Mouse (Mus musculus): ENCODE results near the gene Klhl20. TPM values are rescaled to one million over a fixed set of nuclear protein-coding genes. Genes with fewer than 3 reads are reported as not detected.
A peak's percentile ranks its signal among the peaks of the same experiment; 100 is the strongest.

Gene Klhl20
- total RNA-seq, 4 experiments from 2014 or later = 16.1 to 21.1 (median 18.6) TPM

DNA sequence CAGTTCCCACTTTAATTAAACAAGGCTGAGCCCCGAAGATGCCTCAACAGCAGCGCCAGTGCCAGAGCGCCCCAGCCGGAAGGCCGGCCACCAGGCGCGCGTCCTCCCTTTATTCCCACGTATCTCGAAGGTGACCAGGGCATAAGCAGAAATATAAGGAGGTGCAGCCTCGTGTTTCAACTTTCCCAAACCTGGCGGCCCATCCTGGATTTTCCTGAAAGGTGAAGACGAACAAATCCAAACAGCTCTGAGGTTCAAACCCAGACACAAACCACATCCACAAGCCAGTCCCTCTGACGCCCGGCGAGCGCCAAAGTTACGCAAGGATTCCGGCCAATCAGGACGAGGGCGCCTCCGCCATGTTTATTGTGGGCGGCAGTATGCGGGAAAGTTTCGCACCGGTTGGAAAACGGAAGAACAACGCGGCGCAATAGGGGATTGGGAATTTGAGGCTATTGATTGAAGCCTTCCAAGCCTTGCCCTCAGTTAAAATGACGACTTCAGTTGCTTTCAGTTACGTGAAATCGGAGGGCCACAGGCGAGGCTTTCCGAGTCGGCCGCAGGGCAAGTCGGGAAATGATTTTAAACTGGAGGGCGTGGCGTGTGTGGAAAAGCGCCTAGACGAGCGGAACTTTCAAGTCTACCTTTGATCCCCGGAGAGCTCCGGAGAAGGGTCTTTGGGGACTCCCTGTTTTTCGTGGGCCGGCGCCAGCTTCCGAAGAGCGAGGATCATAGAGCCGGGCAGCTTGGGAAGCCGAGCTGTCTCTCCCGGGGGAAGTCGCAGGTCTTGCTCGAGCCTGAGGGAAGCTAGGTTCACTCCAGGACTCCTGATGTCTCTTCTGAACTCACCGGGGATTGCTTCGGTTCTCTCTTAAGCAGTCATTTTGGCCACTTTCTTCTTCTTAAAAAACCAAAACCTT lies 60.7 kb downstream of the Klhl20 start, which contains the start of the genes Dars2 and Cenpl:
Dars2 (minus strand) TSS at position 307 of the 920 bp plus-strand sequence.
Cenpl (plus strand) TSS at position 362 of the 920 bp plus-strand sequence.
- peak; percentile 96 for DNase-seq

DNA sequence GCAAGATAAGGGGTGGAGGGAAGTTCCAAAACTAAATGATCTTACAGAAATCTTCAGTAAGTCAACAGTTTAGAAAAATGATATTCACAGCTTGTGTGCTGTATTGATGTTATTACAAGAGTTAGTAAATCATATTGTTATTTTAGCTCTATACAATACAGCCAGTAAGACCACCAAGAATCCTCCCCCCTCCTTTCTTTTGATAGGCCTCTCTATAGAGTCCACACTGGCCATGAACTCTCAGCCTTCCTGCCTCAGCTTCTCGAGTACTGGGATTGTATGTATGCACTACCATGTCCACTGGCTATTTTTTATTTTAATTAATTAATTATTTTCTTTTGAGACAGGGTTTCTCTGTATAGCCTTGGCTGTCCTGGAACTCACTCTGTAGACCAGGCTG lies 68.0 kb downstream of the Klhl20 start:
- no peak for DNase-seq

DNA sequence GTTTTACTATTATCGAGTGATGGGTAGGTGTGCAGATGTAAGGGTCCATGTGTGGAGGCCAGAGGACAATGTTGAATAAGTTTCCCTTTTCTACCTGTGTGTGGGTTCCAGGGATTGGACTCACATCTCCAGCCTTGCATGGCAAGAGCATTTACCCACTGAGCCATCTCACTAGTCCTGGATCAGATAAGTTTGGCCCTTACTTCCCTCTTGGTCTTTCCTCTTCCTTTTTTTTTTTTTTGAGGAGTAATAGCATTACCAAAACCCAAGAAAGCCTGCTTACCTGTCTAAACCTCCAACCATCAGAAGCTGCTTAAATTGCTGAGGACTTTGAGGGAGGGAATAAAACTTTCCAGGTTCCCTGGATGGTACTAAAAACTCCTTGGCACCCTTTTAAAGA lies 74.1 kb downstream of the Klhl20 start:
- no peak for DNase-seq

DNA sequence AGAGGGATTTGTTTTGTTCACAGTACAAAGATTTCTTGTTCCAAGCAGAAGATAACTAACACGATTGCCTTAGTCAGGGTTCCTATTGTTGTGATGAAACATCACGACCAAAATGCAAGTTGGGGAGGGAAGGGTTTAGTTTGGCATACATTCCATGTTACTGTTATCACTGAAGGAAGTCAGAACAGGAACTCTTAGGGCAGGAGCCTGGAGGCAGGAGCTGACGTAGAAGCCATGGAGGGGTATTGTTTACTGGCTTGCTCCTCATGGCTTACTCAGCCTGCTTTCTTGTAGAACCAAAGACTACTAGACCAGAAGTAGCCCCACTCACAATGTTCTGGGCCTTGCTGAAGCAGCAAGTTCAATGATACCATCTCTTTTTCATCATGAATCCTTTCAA lies 84.3 kb downstream of the Klhl20 start:
- DNase-seq = no peak

DNA sequence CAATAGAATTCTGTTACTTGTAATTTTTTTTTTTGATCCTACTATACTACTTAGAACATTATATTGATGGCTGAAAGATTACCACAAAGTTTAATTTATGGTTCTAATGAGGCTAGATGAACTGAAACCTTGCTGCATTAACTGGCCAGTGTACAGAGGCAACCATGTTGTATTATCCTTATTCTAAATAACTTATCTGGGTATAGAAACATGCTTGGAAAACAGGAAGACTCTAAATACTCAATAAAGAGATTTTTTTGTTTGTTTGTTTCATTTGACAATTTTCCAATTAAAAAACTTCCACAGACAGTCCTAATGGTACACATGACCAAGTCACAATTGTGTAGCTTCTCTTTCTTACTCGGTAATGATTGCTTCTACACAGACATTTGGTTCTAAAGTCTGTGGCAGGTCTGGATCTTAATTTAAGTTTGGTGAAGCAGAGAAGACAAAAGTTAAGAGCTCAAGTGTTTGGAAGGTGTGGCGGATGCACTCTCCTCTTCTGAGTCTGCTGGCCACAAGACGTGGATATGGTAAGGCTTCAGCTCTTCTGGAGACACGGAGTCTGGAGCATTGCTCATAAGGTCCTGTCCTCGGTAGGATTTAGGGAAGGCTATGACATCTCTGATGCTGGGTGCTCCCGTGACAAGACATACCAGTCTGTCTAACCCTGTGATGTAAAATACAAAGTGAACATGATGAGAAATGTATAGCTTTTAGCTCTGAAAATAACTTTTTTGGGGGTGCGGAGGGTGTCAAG lies 89.9 kb downstream of the Klhl20 start:
- no peak for DNase-seq

DNA sequence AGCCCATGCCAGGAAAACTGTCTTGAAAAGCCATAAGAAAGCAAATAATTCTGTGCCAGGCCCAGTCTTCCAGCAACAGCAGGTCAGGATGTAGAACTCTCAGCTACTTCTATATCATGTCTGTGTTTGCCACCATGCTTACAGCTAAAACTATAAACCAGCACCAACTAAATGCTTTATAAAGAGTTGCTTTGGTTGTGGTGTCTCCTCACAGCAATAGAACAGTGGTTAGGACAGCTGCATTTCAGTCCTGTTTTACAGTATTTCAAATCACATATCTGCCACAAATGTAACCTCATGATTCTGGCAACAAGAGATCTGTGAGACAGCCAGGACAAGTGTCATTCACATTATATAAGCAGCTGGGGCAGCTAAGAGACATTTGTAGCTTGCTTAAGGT lies 90.5 kb downstream of the Klhl20 start:
- no peak for DNase-seq

DNA sequence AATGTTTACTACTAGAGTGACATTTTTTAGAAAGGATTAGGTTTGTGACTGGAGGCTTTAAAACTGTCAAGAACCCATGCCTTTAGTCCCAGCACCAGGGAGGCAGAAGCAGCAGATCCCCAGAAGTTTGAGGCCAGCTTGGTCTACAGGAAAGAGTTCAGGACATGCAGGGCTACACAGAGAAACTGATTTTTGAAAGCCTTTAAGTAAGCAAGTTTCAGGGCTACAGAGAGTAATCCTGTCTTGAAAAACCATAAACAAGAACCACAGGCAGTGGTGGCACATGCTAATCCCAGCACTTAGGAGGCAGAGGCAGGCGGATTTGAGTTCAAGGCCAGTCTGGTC lies 90.9 kb downstream of the Klhl20 start:
- DNase-seq = no peak

DNA sequence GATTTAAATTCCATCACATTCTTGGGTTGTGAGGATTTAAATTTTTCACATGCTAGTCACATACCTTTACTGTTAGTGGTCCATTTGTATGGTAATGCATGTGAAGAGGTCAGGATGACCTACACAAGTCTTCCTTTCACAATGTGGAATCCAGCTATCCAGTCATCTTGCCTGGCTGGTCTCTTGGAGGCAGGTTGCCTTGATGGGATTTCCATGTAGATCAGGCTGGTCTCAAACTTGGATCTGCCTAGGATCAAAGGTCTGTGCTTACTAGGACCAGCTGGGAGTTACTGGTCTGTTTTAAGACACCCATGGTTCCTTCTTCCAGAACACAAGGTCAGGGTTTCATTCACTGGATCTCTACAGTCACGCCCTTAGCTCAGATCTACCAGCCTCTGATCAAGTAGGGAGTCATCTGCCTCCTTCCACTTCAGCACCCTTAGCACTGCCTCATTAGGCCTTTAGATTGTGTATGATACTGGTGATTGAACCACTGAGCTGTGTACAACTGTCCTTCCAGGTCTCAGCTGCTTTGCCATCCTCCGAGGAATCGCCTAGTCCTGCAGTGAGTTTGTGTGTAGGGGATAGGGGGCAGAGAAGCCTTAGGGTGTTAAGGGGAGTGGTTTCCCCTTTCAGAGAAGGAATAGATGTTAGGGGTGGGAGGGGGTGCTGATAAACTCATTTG lies 91.4 kb downstream of the Klhl20 start:
- DNase-seq = no peak

DNA sequence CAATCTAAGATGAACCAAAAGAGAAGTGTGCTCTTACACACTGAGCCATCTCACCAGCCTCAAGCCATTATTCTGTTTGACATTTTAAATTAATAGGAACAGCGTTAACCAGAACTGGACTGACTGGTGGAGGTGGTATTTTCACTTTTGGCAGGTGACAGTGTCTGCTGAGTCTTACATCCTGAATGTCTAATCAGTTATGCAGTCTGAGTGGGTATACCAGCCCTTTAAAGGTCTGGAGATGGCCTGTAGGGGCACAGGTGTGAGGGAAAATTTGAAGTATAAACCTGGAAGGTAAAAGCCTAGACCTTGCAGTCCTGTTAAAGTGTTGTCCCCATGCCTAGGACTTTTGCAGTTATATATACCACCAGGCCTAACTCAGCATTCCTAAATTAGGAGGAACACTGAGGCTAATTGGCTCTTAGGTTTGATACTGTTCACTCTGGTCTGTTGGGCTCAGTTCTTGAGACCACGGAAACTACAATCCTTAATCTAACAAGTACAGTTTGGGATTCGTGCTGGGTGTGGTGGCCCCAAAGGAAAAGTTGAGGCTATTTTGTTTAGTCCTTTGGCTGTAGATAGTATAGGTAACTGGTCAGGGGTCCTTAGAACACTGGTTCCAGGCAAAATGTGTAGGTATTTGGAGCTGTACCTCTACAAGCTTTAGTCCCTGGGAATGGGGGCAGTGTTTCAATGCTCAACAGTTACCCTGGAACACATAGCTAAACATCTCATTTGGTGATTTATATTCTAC lies 92.2 kb downstream of the Klhl20 start:
- no peak for DNase-seq

Other genes starting within 250 kb of the Klhl20 start
- gene Rc3h1, start 225.1 kb downstream of the Klhl20 start, total RNA-seq (2022) = 10 to 100 TPM; 34.6 to 52.0 (median 48.0) TPM
- 1 to 10 TPM in 3 of 4 experiments, under 1 TPM in 1; 0.80 to 2.2 (median 1.6) TPM for gene Serpinc1, start 152.9 kb downstream of the Klhl20 start, total RNA-seq (2022)
- 10 to 100 TPM; 13.1 to 27.1 (median 19.0) TPM for gene Zbtb37, start 96.7 kb downstream of the Klhl20 start, total RNA-seq (2022)
- 10 to 100 TPM; 29.7 to 31.8 (median 31.0) TPM for gene Dars2, start 60.9 kb downstream of the Klhl20 start, total RNA-seq (2022)
- 1 to 10 TPM; 1.7 to 3.6 (median 2.8) TPM for gene Cenpl, start 60.8 kb downstream of the Klhl20 start, total RNA-seq (2022)
- 10 to 100 TPM in 2 of 4 experiments, 1 to 10 TPM in 2; 7.6 to 13.6 (median 10.3) TPM for gene Ankrd45, start 11.2 kb upstream of the Klhl20 start, total RNA-seq (2022)
- not detected for gene Tex50, start 27.8 kb upstream of the Klhl20 start, total RNA-seq (2022)
- gene Prdx6, start 119.7 kb upstream of the Klhl20 start, total RNA-seq (2022) = 100 to 1,000 TPM; 240 to 766 (median 475) TPM

All from adrenal gland, adult 8-10 months (tissue).